Mouse (Mus musculus) midbrain, embryonic 11.5 days (tissue): Measurements from ENCODE around the gene Utp6. TPM values are rescaled to one million over a fixed set of nuclear protein-coding genes. Genes with fewer than 3 reads are reported as not detected.

Experiments
- ATAC-seq: fragments of 200-750 bp; cut with Nextera tagmentation; 2 replicates; pipeline ENCODE4 v1.8.0; 2017; ENCODE audit warnings: moderate TSS enrichment, moderate library complexity; ENCODE audit not compliant: low FRiP score
- DNase-seq: peaks from one replicate; pipeline ENCODE4 v3.0.0; 2015; ENCODE audit warnings: low spot score; ENCODE audit errors: missing footprints
- H3K27ac ChIP-seq: fragments of 300-500 bp; sonication (generic); 2 replicates; pipeline ENCODE4 v1.5.1; 2014; ENCODE audit warnings: low read depth, low read length
- H3K27me3 ChIP-seq: fragments of 300-500 bp; sonication (generic); 2 replicates; pipeline ENCODE4 v1.6.1; 2014; ENCODE audit warnings: mild to moderate bottlenecking, low read length, moderate library complexity, mixed read lengths; ENCODE audit not compliant: control insufficient read depth, insufficient read depth
- H3K36me3 ChIP-seq: fragments of 300-500 bp; sonication (generic); 2 replicates; pipeline ENCODE4 v1.6.1; 2014; ENCODE audit warnings: mild to moderate bottlenecking, low read length, moderate library complexity, mixed read lengths; ENCODE audit not compliant: control insufficient read depth, insufficient read depth
- H3K4me1 ChIP-seq: fragments of 300-500 bp; sonication (generic); 2 replicates; pipeline ENCODE4 v1.6.1; 2014; ENCODE audit warnings: low read length; ENCODE audit not compliant: control insufficient read depth, insufficient read depth
- H3K4me2 ChIP-seq: fragments of 300-500 bp; sonication (generic); 2 replicates; pipeline ENCODE4 v1.6.1; 2014; ENCODE audit warnings: mild to moderate bottlenecking, moderate library complexity
- H3K4me3 ChIP-seq: fragments of 300-500 bp; sonication (generic); 2 replicates; pipeline ENCODE4 v1.5.1; 2014; ENCODE audit warnings: low read depth, low read length
- H3K9ac ChIP-seq: fragments of 300-500 bp; sonication (generic); 2 replicates; pipeline ENCODE4 v1.6.1; 2014; ENCODE audit warnings: low read length
- H3K9me3 ChIP-seq: fragments of 300-500 bp; sonication (generic); 2 replicates; pipeline ENCODE4 v1.6.1; 2016; ENCODE audit warnings: low read length; ENCODE audit not compliant: control insufficient read depth
- WGBS: fragments of 180-500 bp; shearing (Covaris S2); extraction: QIAGEN DNeasy Blood & Tissue Kit; methylation state at CpG from one replicate; pipeline ENCODE4 v1.1.7; 2014; 5-methylcytosine and 5-hydroxymethylcytosine counted together
- polyA plus RNA-seq: library from polyadenylated mRNA; unstranded; fragments of >200 nt; fragmentation: Nextera tagmentation; extraction: Ambion mirVana; gene quantifications from 2 replicates; pipeline ENCODE4 v1.2.1, GENCODE M21; 2014

Gene Utp6
- polyA plus RNA-seq, 1 experiment from 2014 or later = 89.0 TPM

DNA sequence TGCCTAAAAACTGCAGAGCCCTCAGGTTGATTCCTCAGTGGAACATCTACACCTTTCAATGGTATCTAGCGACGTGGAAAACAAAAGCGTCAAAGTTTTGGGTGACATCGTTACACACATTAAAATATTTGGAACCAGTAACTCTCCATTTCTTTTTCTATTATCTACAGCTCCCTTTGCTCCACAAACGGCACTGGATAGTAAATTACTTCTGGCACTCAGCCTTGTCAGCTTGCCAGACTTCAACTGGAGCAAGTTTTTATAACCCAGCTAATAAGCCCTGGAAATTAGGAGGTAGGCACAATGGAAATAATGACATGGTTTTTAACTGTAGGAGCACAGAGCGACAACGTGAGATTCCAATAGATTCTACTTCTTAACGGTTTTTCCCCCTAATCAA is 3.7 kb upstream of the Utp6 start:
- 80% methylated on average over 8 of the region's 8 CpGs for WGBS
- ATAC-seq = no peak
- H3K27ac ChIP-seq = no peak overlapping the region
- H3K4me3 ChIP-seq = no peak overlapping the region
- H3K9ac ChIP-seq = no peak overlapping the region
- H3K4me2 ChIP-seq = no peak overlapping the region
- H3K9me3 ChIP-seq = no peaks in the 10 kb centered on the region
- no peak for DNase-seq
- no peaks in the 10 kb centered on the region for H3K27me3 ChIP-seq
- peaks cover 5% of the 10 kb centered on the region for H3K4me1 ChIP-seq
- no peaks in the 10 kb centered on the region for H3K36me3 ChIP-seq

DNA sequence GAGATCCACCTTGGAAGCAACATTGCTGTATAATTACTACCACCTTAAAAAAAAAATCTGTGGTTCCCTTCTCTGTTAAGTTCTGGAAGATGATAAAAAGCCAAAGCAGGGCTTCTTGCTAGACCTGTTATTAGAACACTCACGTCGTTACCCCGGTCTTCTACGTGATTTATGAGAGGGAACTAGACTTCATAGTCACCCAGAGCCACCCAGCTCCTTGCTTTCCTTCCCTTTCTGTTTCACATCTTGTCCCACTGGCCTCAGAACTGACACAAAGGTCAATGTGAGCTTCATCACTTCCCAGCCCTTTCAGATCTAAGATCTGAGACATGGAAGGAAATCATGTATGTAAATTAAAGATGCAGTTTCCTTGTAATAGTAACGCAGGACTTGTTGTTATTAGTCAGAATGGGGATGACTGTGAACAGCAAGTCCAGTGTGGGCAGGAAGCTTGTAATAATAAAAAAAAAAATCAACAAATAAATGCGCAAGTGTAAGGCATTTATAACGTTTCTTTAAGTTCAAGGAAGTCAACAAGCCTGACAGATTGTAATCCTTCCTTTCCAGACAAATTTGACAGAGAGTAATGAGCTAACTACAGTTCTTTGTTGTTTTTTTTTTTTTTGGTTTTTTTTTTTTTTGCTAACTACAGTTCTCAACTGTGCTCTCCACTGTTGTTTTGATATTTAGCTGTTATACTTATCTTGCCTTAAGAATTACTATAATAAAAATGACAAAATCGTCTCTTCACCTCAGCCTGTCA is 1.2 kb upstream of the Utp6 start:
- H3K27me3 ChIP-seq = no peaks in the 10 kb centered on the region
- no peak for ATAC-seq
- no peak overlapping the region for H3K4me3 ChIP-seq
- H3K36me3 ChIP-seq = peaks cover 3% of the 10 kb centered on the region; the same call in 1 of the 2 replicates
- peaks cover 5% of the 10 kb centered on the region for H3K4me1 ChIP-seq
- no peak overlapping the region for H3K27ac ChIP-seq
- WGBS = 80% methylated on average over 8 of the region's 8 CpGs
- H3K4me2 ChIP-seq = no peak overlapping the region
- H3K9me3 ChIP-seq = no peaks in the 10 kb centered on the region
- no peak overlapping the region for H3K9ac ChIP-seq
- DNase-seq = no peak

DNA sequence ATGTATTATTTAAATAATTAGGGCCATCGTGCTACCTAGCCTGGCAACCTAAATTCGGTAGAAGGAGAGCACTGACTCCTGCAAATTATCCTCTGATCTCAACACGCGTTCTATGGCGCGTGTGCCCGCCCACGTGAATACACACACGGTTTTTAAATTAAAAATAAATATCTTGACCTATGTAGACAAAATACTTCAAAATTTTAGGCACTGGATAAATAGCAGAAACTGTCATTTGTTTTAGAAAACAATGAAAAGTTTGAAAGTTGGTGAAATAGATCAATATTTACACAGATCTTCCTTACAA is 640 bp upstream of the Utp6 start:
- no peak overlapping the region for H3K27ac ChIP-seq
- peak overlapping the region; percentile 67 for H3K4me3 ChIP-seq
- peaks cover 5% of the 10 kb centered on the region for H3K4me1 ChIP-seq
- peak; percentile 51; the same call in 1 of the 2 replicates for ATAC-seq
- DNase-seq = no peak
- 4% methylated on average over 9 of the region's 9 CpGs for WGBS
- H3K36me3 ChIP-seq = peaks cover 5% of the 10 kb centered on the region; the same call in 1 of the 2 replicates
- H3K4me2 ChIP-seq = peak overlapping the region; percentile 53
- no peaks in the 10 kb centered on the region for H3K9me3 ChIP-seq
- H3K27me3 ChIP-seq = no peaks in the 10 kb centered on the region
- H3K9ac ChIP-seq = peak overlapping the region; percentile 20; the same call in 1 of the 2 replicates

DNA sequence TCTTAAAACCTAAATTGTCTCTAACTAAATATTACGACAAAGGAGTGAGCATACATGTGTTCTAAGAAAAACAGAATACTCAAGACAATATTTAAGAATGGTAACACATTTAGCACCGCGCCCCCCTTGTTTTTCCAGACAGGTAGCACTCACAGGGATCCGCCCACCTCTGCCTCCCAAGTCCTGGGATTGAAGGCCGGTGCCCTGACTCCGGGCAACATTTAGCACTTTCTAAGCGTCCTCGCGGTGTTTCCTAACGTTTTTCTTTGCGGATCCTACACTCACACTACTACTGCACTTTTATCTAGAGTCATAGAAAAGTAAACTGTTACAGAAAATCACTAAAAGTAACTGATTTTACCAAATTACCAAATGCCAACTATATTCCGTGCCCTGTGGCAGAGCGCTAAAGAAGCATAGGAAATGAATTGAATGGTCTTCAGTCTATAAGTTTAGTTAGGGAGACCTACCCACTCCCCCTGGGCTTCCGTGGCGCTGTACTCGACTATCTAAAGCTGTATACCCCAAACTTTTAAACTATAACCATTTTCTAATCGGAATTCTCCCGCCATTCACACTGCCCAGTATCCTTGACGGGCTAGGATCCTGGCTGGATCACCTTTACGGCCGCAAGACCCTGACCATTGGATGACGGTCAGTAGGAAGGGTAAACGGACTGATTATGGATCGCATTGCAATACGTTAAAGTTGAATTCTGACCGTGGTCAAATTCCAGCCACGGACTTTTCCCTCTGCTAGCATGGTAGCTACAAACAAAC is 655 bp downstream of the Utp6 start:
- no peak overlapping the region for H3K27ac ChIP-seq

DNA sequence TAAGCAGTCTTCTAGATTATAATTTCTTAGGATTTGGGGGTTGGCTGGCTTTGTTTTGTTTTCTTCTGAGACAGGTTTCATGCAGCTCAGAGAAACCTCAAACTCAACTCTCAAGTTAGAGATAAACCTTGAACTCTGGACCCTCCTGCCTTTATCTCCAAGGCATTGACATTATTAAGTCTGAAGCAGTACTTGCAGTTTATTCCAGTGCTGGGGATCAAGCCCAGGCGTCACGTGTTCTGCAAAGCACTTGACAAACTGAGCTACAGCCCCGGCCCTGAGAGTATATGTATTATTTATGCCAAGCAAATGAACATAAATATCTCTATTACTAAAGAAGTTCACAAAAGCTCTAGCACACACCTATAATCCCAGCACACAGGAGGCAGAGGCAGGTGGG is 14.9 kb downstream of the Utp6 start:
- no peak overlapping the region for H3K4me3 ChIP-seq
- 96% methylated on average over 3 of the region's 3 CpGs for WGBS
- H3K27ac ChIP-seq = no peak overlapping the region
- no peaks in the 10 kb centered on the region for H3K27me3 ChIP-seq
- peaks cover 28% of the 10 kb centered on the region for H3K36me3 ChIP-seq
- H3K9me3 ChIP-seq = no peaks in the 10 kb centered on the region
- H3K4me2 ChIP-seq = no peak overlapping the region
- no peak for ATAC-seq
- no peaks in the 10 kb centered on the region for H3K4me1 ChIP-seq
- no peak for DNase-seq
- H3K9ac ChIP-seq = no peak overlapping the region

More for the DNA sequence above, 655 bp downstream of the Utp6 start:
- peaks cover 10% of the 10 kb centered on the region for H3K36me3 ChIP-seq
- peak overlapping the region; percentile 69 for H3K9ac ChIP-seq
- peak overlapping the region; percentile 67 for H3K4me3 ChIP-seq
- DNase-seq = peak; percentile 89
- no peaks in the 10 kb centered on the region for H3K9me3 ChIP-seq
- H3K4me1 ChIP-seq = peaks cover 5% of the 10 kb centered on the region
- peak; percentile 59 for ATAC-seq
- 8% methylated on average over 27 of the region's 27 CpGs for WGBS
- no peaks in the 10 kb centered on the region for H3K27me3 ChIP-seq
- peak overlapping the region; percentile 54 for H3K4me2 ChIP-seq

DNA sequence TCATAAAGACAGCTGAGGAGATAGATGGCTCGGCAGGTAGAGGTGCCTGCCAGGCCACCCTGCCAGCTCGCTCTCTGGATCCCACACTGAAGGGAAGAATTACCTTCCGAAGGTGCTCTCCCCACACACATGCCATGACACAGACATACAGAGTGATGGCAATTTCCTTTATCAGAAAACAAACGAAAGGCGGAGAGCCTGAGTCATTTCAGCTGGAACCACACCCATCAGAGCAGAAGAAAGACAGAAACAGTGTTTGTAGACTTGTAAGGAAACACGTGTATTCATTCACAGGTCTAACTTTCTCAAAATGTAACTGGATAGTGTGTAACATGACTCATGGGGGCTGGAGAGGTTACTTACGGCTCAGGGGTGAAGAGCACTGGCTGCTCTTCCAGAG is 18.6 kb downstream of the Utp6 start:
- Histone ChIP-seq H3K4me1 (no peaks in the 10 kb centered on the region), H3K4me2 (no peak overlapping the region), H3K36me3 (peaks cover 24% of the 10 kb centered on the region), H3K9me3 (no peaks in the 10 kb centered on the region), H3K27ac (no peak overlapping the region), H3K4me3 (no peak overlapping the region), H3K9ac (no peak overlapping the region), H3K27me3 (no peaks in the 10 kb centered on the region)
- DNase-seq (no peak), ATAC-seq (no peak)
- 93% methylated on average over 7 of the region's 7 CpGs for WGBS

DNA sequence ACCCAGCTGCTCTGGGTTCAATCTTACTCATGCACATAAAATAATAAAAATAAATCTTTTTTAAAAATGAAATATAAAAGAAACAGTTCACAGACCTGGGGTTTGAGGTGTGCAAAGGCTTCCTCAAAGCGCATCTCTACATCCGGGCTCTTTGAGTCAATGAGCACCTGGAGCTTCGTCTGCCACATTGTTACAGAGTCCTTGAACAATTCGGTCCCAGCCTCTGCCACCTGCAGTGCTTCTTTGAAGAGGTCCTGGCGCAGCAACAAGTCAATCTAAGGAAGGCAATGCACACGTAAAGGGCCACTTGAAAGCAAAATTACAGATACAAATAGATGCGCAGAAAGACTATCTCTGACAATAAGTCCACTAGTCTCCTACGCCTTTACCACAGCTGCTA is 19.1 kb downstream of the Utp6 start:
- H3K36me3 ChIP-seq = peaks cover 24% of the 10 kb centered on the region
- no peak overlapping the region for H3K4me2 ChIP-seq
- H3K27me3 ChIP-seq = no peaks in the 10 kb centered on the region
- no peak overlapping the region for H3K9ac ChIP-seq
- no peak overlapping the region for H3K4me3 ChIP-seq
- ATAC-seq = no peak
- WGBS = 94% methylated on average over 8 of the region's 8 CpGs
- H3K4me1 ChIP-seq = no peaks in the 10 kb centered on the region
- H3K27ac ChIP-seq = no peak overlapping the region
- H3K9me3 ChIP-seq = no peaks in the 10 kb centered on the region
- no peak for DNase-seq

DNA sequence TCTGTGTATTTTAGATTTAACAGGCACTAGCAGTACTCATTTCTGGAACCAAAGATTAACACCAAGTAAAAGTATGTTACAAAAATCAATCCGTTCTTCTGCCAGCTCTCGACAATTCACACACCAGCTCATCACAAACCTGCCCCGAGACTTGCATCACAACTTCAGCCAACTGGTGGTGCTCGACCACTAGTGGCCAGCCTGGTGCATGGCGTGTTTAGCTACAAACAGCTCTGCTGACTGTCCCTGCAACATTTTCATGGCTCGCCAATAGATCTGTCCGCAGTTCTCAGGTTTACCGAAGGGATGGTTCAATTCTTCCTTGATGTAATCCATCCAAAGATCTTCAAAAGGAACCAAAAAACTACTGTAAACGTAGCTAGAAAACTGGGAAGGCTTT is 26.4 kb downstream of the Utp6 start:
- Histone ChIP-seq H3K27me3 (no peaks in the 10 kb centered on the region), H3K9me3 (no peaks in the 10 kb centered on the region), H3K4me2 (no peak overlapping the region), H3K4me1 (no peaks in the 10 kb centered on the region), H3K27ac (no peak overlapping the region), H3K9ac (no peak overlapping the region), H3K4me3 (no peak overlapping the region), H3K36me3 (peaks cover 15% of the 10 kb centered on the region)
- DNase-seq (no peak), ATAC-seq (no peak)
- 84% methylated on average over 9 of the region's 9 CpGs for WGBS

DNA sequence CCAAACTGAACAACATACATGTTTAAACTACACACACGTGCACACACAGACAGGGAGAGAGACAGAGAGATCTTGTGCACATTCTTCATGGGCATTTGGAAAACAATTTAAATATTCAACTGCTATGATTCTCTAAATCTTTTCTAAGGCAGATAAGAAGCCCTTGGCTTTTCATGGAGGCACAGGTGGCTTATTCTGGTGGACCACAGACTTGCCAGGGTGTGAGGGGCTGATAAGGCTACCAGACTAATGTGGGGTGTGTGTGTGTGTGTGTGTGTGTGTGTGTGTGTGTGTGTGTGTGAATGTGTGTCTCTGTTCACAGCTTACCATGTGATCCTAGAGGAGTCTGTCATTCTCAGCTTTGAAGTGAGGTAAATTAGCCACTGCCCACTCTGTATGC is 39.4 kb downstream of the Utp6 start:
- H3K9ac ChIP-seq = no peak overlapping the region
- WGBS = 77% methylated on average over 1 of the region's 1 CpGs
- H3K27ac ChIP-seq = no peak overlapping the region
- no peaks in the 10 kb centered on the region for H3K36me3 ChIP-seq
- ATAC-seq = no peak
- no peak overlapping the region for H3K4me3 ChIP-seq
- DNase-seq = no peak
- H3K9me3 ChIP-seq = no peaks in the 10 kb centered on the region
- H3K4me2 ChIP-seq = no peak overlapping the region
- no peaks in the 10 kb centered on the region for H3K4me1 ChIP-seq
- H3K27me3 ChIP-seq = no peaks in the 10 kb centered on the region
